Mouse (Mus musculus) hindbrain, embryonic 10.5 days (tissue): ENCODE results near the gene Gm17555. TPM values are rescaled to one million over a fixed set of nuclear protein-coding genes. Genes with fewer than 3 reads are reported as not detected.
"Not testable (repeated sequence)": the region's sequence is repeated elsewhere in the genome, so short reads cannot be mapped to it uniquely, and the experiment has no call there.

Experiments used
- DNase-seq: peaks from one replicate; pipeline ENCODE4 v3.0.0-alpha.2; 2017; ENCODE audit warnings: low spot score
- H3K27ac ChIP-seq: fragments of 300-500 bp; sonication (generic); 2 replicates; pipeline ENCODE4 v1.5.1; 2016; ENCODE audit warnings: mild to moderate bottlenecking, moderate library complexity
- H3K27me3 ChIP-seq: fragments of 300-500 bp; sonication (generic); 2 replicates; pipeline ENCODE4 v1.6.1; 2016; ENCODE audit warnings: mild to moderate bottlenecking; ENCODE audit not compliant: poor library complexity, insufficient read depth, severe bottlenecking
- H3K36me3 ChIP-seq: fragments of 300-500 bp; sonication (generic); 2 replicates; pipeline ENCODE4 v1.6.1; 2016; ENCODE audit warnings: mild to moderate bottlenecking, moderate library complexity
- H3K4me1 ChIP-seq: fragments of 300-500 bp; sonication (generic); replicated peaks from 2 replicates; pipeline ENCODE4 v1.6.1; 2016; ENCODE audit warnings: mild to moderate bottlenecking
- H3K4me3 ChIP-seq: fragments of 300-500 bp; sonication (generic); 2 replicates; pipeline ENCODE4 v1.5.1; 2016; ENCODE audit warnings: mild to moderate bottlenecking, moderate library complexity
- H3K9me3 ChIP-seq: fragments of 300-500 bp; sonication (generic); 2 replicates; pipeline ENCODE4 v1.6.1; 2016; ENCODE audit warnings: mild to moderate bottlenecking, moderate library complexity
- WGBS: fragments of 180-500 bp; shearing (Covaris S2); methylation state at CpG from one replicate; pipeline ENCODE4 v1.1.7; 2016; 5-methylcytosine and 5-hydroxymethylcytosine counted together
- polyA plus RNA-seq: library from polyadenylated mRNA; unstranded; fragments of >200 nt; fragmentation: Nextera tagmentation; extraction: Ambion mirVana; gene quantifications from 2 replicates; pipeline ENCODE4 v1.2.1, GENCODE M21; 2016

The Gm17555 gene
- polyA plus RNA-seq, result not detected in 2 replicates

- H3K36me3 ChIP-seq, H3K27me3 ChIP-seq, H3K4me3 ChIP-seq, DNase-seq, H3K9me3 ChIP-seq, H3K27ac ChIP-seq, H3K4me1 ChIP-seq: not testable (repeated sequence)
- 88% methylated on average over 3 of the region's 3 CpGs for WGBS
Measured at GRCm38 (mm10) chr2:126214800-126215199, at the start of gene Gm17555. Gm17555 (plus strand) TSS chr2:126215100.

- Histone ChIP-seq H3K36me3 (peaks cover 49% of the 10 kb centered on the region), H3K9me3 (no peaks in the 10 kb centered on the region), H3K4me1 (no peaks in the 10 kb centered on the region), H3K27ac (no peak overlapping the region), H3K27me3 (no peaks in the 10 kb centered on the region), H3K4me3 (no peak overlapping the region)
- no peak for DNase-seq
- WGBS, result 92% methylated on average over 5 of the region's 5 CpGs
Measured at GRCm38 (mm10) chr2:126165277-126166018, 49.5 kb upstream of the Gm17555 start.

GRCm38 (mm10) chr2:126166335-126166734 lies 48.6 kb upstream of the Gm17555 start:
- Histone ChIP-seq H3K9me3 (no peaks in the 10 kb centered on the region), H3K4me3 (no peak overlapping the region), H3K27me3 (no peaks in the 10 kb centered on the region), H3K27ac (no peak overlapping the region), H3K36me3 (peaks cover 40% of the 10 kb centered on the region), H3K4me1 (no peaks in the 10 kb centered on the region)
- DNase-seq, result no peak

- no peaks in the 10 kb centered on the region for H3K9me3 ChIP-seq
- H3K4me1 ChIP-seq, result no peaks in the 10 kb centered on the region
- 89% methylated on average over 8 of the region's 8 CpGs for WGBS
- H3K36me3 ChIP-seq, result peaks cover 33% of the 10 kb centered on the region
- no peaks in the 10 kb centered on the region for H3K27me3 ChIP-seq
- no peak overlapping the region for H3K27ac ChIP-seq
- H3K4me3 ChIP-seq, result no peak overlapping the region
- DNase-seq, result no peak
Measured at GRCm38 (mm10) chr2:126166848-126167617, 47.9 kb upstream of the Gm17555 start.

GRCm38 (mm10) chr2:126171427-126171826 lies 43.5 kb upstream of the Gm17555 start:
- Histone ChIP-seq H3K36me3 (peaks cover 5% of the 10 kb centered on the region; the same call in 1 of the 2 replicates), H3K27ac (no peak overlapping the region), H3K9me3 (no peaks in the 10 kb centered on the region), H3K27me3 (no peaks in the 10 kb centered on the region), H3K4me3 (no peak overlapping the region), H3K4me1 (no peaks in the 10 kb centered on the region)
- whole genome bisulfite sequencing, result 91% methylated on average over 1 of the region's 1 CpGs
- no peak for DNase-seq

- no peaks in the 10 kb centered on the region for H3K4me1 ChIP-seq
- no peak overlapping the region for H3K4me3 ChIP-seq
- H3K9me3 ChIP-seq, result no peaks in the 10 kb centered on the region
- H3K36me3 ChIP-seq, result no peaks in the 10 kb centered on the region
- no peaks in the 10 kb centered on the region for H3K27me3 ChIP-seq
- WGBS, result 82% methylated on average over 4 of the region's 4 CpGs
- no peak for DNase-seq
- no peak overlapping the region for H3K27ac ChIP-seq
Measured at GRCm38 (mm10) chr2:126191306-126191705, 23.6 kb upstream of the Gm17555 start.

- Histone ChIP-seq H3K9me3 (no peaks in the 10 kb centered on the region), H3K4me3 (no peak overlapping the region), H3K27me3 (no peaks in the 10 kb centered on the region), H3K36me3 (no peaks in the 10 kb centered on the region), H3K27ac (no peak overlapping the region), H3K4me1 (no peaks in the 10 kb centered on the region)
- DNase-seq, result no peak
- 84% methylated on average over 2 of the region's 2 CpGs for WGBS
Measured at GRCm38 (mm10) chr2:126192129-126192528, 22.8 kb upstream of the Gm17555 start.

GRCm38 (mm10) chr2:126195631-126196356 lies 19.1 kb upstream of the Gm17555 start:
- no peak overlapping the region for H3K4me3 ChIP-seq
- H3K27ac ChIP-seq, result no peak overlapping the region
- DNase-seq, result no peak
- no peaks in the 10 kb centered on the region for H3K4me1 ChIP-seq
- no peaks in the 10 kb centered on the region for H3K9me3 ChIP-seq
- WGBS, result 79% methylated on average over 12 of the region's 12 CpGs
- no peaks in the 10 kb centered on the region for H3K36me3 ChIP-seq
- no peaks in the 10 kb centered on the region for H3K27me3 ChIP-seq

- Histone ChIP-seq H3K27ac (no peak overlapping the region), H3K9me3 (no peaks in the 10 kb centered on the region), H3K27me3 (no peaks in the 10 kb centered on the region), H3K4me3 (no peak overlapping the region), H3K4me1 (no peaks in the 10 kb centered on the region), H3K36me3 (no peaks in the 10 kb centered on the region)
- 93% methylated on average over 3 of the region's 3 CpGs for WGBS
- DNase-seq, result no peak
Measured at GRCm38 (mm10) chr2:126198971-126199370, 15.9 kb upstream of the Gm17555 start.

GRCm38 (mm10) chr2:126211011-126211680 lies 3.8 kb upstream of the Gm17555 start:
- Histone ChIP-seq H3K4me1 (no peaks in the 10 kb centered on the region), H3K27me3 (no peaks in the 10 kb centered on the region), H3K4me3 (no peak overlapping the region), H3K36me3 (no peaks in the 10 kb centered on the region), H3K27ac (no peak overlapping the region), H3K9me3 (no peaks in the 10 kb centered on the region)
- no peak for DNase-seq
- 89% methylated on average over 6 of the region's 6 CpGs for WGBS

- H3K36me3 ChIP-seq, result no peaks in the 10 kb centered on the region
- no peaks in the 10 kb centered on the region for H3K9me3 ChIP-seq
- no peak for DNase-seq
- no peak overlapping the region for H3K27ac ChIP-seq
- no peaks in the 10 kb centered on the region for H3K27me3 ChIP-seq
- 69% methylated on average over 4 of the region's 4 CpGs for WGBS
- H3K4me3 ChIP-seq, result no peak overlapping the region
- H3K4me1 ChIP-seq, result no peaks in the 10 kb centered on the region
Measured at GRCm38 (mm10) chr2:126227581-126227980, 12.7 kb downstream of the Gm17555 start.

GRCm38 (mm10) chr2:126231731-126232130 lies 16.8 kb downstream of the Gm17555 start:
- no peaks in the 10 kb centered on the region for H3K4me1 ChIP-seq
- H3K9me3 ChIP-seq, result no peaks in the 10 kb centered on the region
- H3K27me3 ChIP-seq, result no peaks in the 10 kb centered on the region
- WGBS, result 84% methylated on average over 1 of the region's 1 CpGs
- no peak overlapping the region for H3K4me3 ChIP-seq
- DNase-seq, result no peak
- no peak overlapping the region for H3K27ac ChIP-seq
- no peaks in the 10 kb centered on the region for H3K36me3 ChIP-seq
